Mouse (Mus musculus): ENCODE measurements around the gene Mef2c.
A peak's percentile ranks its signal among the peaks of the same experiment; 100 is the strongest.

Mef2c gene

DNA sequence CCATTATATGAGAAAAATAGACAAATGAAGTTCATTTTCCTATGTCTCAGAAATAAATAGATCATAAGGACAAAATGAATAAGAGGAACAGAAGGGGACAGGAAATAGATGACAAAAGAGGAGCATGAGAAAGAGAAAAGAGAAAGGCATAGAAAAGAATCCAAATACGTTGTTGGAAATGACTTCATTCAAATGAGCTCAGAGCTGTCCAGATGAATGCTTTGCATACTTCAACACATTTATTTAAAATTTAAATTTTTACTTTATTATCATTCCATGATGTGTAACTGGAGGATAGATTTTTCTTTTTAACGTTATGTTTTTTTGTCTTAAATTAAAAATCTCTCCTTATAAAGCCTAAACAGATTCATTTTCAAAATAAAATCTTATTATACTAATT, 203.8 kb downstream of the Mef2c start:
- DNase-seq (ENCODE audit: low spot score), result no peak

DNA sequence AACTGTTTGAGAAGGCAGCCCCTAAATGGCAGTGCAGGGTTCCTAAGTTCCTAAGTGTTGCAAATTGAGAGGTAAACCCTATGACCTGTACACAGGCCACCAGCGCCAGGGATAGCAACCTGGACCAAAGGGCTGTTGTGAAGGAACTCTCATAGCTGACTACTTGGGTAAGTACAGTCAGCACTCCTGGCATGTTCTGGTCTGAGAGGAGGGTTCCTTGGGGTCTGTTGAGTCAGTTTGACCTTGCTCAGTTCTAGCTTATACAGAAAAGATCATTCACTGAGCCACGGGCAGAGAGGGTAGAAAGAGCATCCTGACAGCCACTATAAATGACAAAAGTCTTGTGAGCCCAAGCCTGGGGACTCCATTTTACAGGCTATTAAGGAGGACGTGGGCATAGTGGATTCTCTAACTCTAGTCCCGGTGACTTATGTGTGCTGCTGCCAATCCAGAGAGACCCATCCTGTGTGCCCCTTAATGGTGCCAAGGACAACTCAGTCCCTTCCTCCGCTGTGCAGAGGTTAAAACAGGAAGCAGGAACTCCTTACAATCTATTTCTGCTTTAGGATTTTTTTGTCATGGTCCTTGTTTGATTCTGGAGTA, 209.0 kb downstream of the Mef2c start:
- DNase-seq (ENCODE audit: low spot score), result peak; percentile 30

DNA sequence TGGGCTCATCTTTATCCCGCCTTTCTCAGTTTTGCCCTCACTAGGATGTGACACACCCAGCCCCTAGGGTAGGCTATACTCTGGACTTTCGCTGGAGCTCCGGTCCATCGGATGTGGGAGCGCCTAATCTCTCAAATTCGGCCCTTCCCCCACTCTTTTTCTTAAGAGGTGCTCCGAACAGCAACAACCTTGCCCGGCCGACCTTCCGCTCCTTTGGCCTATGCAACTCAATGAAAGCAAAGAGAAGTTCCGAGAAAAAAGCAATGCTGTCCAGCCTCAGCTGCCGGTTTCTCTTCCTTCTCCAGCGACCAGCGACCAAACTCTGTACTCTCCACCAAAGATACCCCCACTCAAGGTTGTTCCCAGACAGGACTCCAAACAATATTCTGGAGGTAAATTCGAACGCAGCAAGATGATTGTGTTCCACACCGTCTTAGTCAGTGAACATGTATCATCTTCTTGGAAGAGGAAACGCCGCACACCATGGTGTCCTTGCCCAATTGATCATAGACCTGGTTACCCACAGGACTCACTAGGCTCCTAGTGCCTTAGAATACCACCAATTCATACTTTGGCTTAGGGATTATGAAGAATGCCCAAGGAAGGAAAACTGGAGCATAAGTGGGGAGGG, 209.9 kb downstream of the Mef2c start:
- DNase-seq (ENCODE audit: low spot score), result peak; percentile 51

DNA sequence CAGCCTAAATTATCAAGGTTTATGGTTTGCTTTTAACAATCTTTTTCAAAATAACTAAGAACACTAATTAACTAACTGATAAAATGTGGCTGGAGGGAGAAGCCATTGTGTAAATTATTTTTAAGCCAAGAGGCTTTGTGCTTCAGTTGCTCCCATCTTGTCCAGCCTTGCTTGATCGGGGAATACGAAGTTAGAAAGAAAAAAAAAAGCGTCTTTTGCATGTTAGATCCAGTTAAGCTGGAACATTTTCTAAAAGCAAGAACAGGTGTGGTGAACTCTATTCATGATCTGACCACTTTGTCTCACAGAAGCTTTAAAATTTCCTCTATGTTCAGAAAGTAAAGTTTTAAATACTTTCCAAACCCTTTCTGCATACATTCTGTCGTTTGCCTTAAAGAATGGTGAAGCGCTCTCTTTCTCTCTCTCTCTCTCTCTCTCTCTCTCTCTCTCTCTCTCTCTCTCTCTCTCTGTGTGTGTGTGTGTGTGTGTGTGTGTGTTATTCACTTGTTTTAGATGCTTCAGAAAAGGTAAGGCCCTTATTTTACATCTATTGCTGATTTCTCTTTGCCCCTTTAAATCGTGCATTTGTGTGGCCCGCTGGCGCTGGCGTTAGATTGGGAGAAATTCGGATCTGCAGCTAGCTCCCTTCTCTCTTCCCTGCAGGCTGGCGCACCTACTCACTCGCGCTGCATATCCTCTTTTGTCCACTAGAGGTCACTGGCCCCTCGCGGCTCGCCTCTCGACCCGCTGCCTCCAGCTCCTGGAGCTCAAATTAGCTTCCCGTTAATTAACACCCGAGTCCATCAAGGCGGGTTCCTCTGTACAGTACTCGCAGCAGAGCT, 210.9 kb downstream of the Mef2c start:
- peak; percentile 91 for DNase-seq (ENCODE audit: low spot score)

DNA sequence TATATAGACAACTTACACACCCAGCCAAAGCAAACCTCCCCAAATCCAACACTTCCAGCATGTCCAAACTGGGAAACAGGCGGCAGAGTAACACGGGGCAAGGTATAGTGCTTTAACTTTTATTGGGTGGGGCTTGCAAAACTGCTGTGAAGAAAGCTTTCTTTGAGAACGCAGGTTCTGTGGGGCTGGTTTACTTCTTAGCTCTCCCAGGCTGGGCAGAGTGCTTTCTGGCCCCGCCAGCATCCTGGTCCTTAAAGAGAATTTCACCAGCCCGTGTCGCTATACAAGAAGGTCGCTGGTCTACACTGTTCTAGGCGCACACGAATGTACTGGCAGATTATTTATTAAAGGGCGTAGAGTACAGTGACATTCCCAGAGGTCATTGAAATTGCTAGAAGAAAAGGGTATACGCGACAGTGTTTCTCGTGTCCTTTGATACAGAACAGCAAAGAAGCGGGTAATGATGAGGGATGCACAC, 211.5 kb downstream of the Mef2c start:
- no peak for DNase-seq (ENCODE audit: low spot score)

DNA sequence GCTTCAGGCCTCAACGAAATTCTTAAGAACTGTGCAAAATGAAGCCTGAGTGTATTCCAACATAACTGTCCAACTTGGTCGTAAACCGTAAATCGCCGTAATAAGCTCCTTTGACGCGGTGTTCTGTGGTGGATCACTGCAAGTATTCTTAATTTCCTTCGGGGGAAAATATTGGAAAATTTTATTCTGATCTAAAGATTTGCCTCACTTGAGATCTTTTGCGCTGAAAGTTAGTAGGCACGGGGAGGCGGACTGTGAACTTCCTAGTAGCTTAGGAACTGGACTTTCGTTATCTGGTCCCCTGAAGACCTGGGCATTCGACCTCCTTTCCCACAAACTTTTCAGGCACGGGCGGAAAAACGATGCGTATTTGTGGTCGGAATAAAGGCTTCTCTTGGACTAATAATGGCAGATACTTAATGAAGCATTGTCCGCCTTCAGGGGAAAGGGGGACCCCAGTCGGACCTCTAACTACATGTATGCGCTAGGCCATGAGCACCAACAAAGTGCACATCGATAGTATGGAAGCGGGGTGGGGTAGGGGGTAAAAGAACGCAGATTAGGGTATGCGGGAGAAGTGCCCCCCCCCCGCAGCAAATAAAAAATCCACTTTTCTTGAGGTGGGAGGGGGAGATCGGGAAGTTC, 212.3 kb downstream of the Mef2c start:
- peak; percentile 60 for DNase-seq (ENCODE audit: low spot score)

Data from embryo, embryonic 10.5 days (tissue).